Mouse (Mus musculus) forebrain, embryonic 11.5 days (tissue): ENCODE measurements around the gene Rabep2. TPM values are rescaled to one million over a fixed set of nuclear protein-coding genes. Genes with fewer than 3 reads are reported as not detected.

Source experiments
- ATAC-seq: fragments of 200-750 bp; cut with Nextera tagmentation; replicated peaks from 2 replicates; pipeline ENCODE4 v1.8.0; 2017; ENCODE audit warnings: moderate TSS enrichment; ENCODE audit not compliant: low FRiP score
- DNase-seq: peaks from one replicate; pipeline ENCODE4 v3.0.0-alpha.2; 2017; ENCODE audit warnings: low spot score
- H3K27ac ChIP-seq: fragments of 300-500 bp; sonication (generic); 2 replicates; pipeline ENCODE4 v1.5.1; 2014; ENCODE audit warnings: low read depth, low read length
- H3K27me3 ChIP-seq: fragments of 300-500 bp; sonication (generic); 2 replicates; pipeline ENCODE4 v1.6.1; 2014; ENCODE audit warnings: mild to moderate bottlenecking, low read length, mixed read lengths; ENCODE audit not compliant: control insufficient read depth, insufficient read depth
- H3K36me3 ChIP-seq: fragments of 300-500 bp; sonication (generic); 2 replicates; pipeline ENCODE4 v1.6.1; 2014; ENCODE audit warnings: mild to moderate bottlenecking, low read length, moderate library complexity, mixed read lengths; ENCODE audit not compliant: control insufficient read depth, insufficient read depth
- H3K4me1 ChIP-seq: fragments of 300-500 bp; sonication (generic); replicated peaks from 2 replicates; pipeline ENCODE4 v1.6.1; 2014; ENCODE audit warnings: low read length, mixed read lengths; ENCODE audit not compliant: control insufficient read depth, insufficient read depth
- H3K4me2 ChIP-seq: fragments of 300-500 bp; sonication (generic); 2 replicates; pipeline ENCODE4 v1.6.1; 2014; ENCODE audit warnings: low read depth, mild to moderate bottlenecking, low read length, moderate library complexity, mixed read lengths; ENCODE audit not compliant: severe bottlenecking
- H3K4me3 ChIP-seq: fragments of 300-500 bp; sonication (generic); 2 replicates; pipeline ENCODE4 v1.5.1; 2014; ENCODE audit warnings: low read depth, low read length
- H3K9ac ChIP-seq: fragments of 300-500 bp; sonication (generic); 2 replicates; pipeline ENCODE4 v1.6.1; 2014; ENCODE audit warnings: low read length
- H3K9me3 ChIP-seq: fragments of 300-500 bp; sonication (generic); 2 replicates; pipeline ENCODE4 v1.6.1; 2016; ENCODE audit warnings: low read length, mixed read lengths; ENCODE audit not compliant: control insufficient read depth
- WGBS: fragments of 180-500 bp; shearing (Covaris S2); extraction: QIAGEN DNeasy Blood & Tissue Kit; methylation state at CpG from one replicate; pipeline ENCODE4 v1.1.7; 2014; 5-methylcytosine and 5-hydroxymethylcytosine counted together
- polyA plus RNA-seq: library from polyadenylated mRNA; unstranded; fragments of >200 nt; fragmentation: Nextera tagmentation; extraction: Ambion mirVana; gene quantifications from 2 replicates; pipeline ENCODE4 v1.2.1, GENCODE M21; 2014

Gene Rabep2
- polyA plus RNA-seq, 1 experiment from 2014 or later = 24.8 TPM

- no peak overlapping the region for H3K4me2 ChIP-seq
- DNase-seq (no peak), ATAC-seq (no peak)
- H3K27ac ChIP-seq = no peak overlapping the region
- no peaks in the 10 kb centered on the region for H3K27me3 ChIP-seq
- H3K4me3 ChIP-seq = no peak overlapping the region
- H3K9me3 ChIP-seq = no peaks in the 10 kb centered on the region
- H3K36me3 ChIP-seq = no peaks in the 10 kb centered on the region
- no peak overlapping the region for H3K9ac ChIP-seq
- no peaks in the 10 kb centered on the region for H3K4me1 ChIP-seq
- 73% methylated on average over 2 of the region's 2 CpGs for WGBS
Observed at GRCm38 (mm10) chr7:126455242-126455641, 26.7 kb downstream of the Rabep2 start.

GRCm38 (mm10) chr7:126456382-126457266 is 28.1 kb downstream of the Rabep2 start:
- H3K4me1 ChIP-seq = no peaks in the 10 kb centered on the region
- WGBS = 87% methylated on average over 17 of the region's 17 CpGs

GRCm38 (mm10) chr7:126458225-126458624 is 29.7 kb downstream of the Rabep2 start:
- H3K36me3 ChIP-seq = no peaks in the 10 kb centered on the region
- no peaks in the 10 kb centered on the region for H3K27me3 ChIP-seq
- H3K4me3 ChIP-seq = no peak overlapping the region
- H3K4me1 ChIP-seq = no peaks in the 10 kb centered on the region
- no peaks in the 10 kb centered on the region for H3K9me3 ChIP-seq
- H3K9ac ChIP-seq = no peak overlapping the region
- no peak for ATAC-seq
- DNase-seq = no peak
- no peak overlapping the region for H3K4me2 ChIP-seq
- WGBS = 86% methylated on average over 5 of the region's 5 CpGs
- H3K27ac ChIP-seq = no peak overlapping the region

More at GRCm38 (mm10) chr7:126456382-126457266, 28.1 kb downstream of the Rabep2 start:
- no peak for ATAC-seq
- Histone ChIP-seq H3K27me3 (no peaks in the 10 kb centered on the region), H3K36me3 (no peaks in the 10 kb centered on the region), H3K9me3 (no peaks in the 10 kb centered on the region), H3K4me2 (no peak overlapping the region), H3K9ac (no peak overlapping the region), H3K4me3 (no peak overlapping the region), H3K27ac (no peak overlapping the region)
- no peak for DNase-seq

- Histone ChIP-seq H3K36me3 (no peaks in the 10 kb centered on the region), H3K27me3 (no peaks in the 10 kb centered on the region), H3K4me1 (no peaks in the 10 kb centered on the region), H3K4me2 (no peak overlapping the region), H3K4me3 (no peak overlapping the region), H3K27ac (no peak overlapping the region), H3K9ac (no peak overlapping the region), H3K9me3 (no peaks in the 10 kb centered on the region)
- ATAC-seq (no peak), DNase-seq (no peak)
- 85% methylated on average over 11 of the region's 11 CpGs for WGBS
Observed at GRCm38 (mm10) chr7:126458844-126459618, 30.5 kb downstream of the Rabep2 start.

DNA sequence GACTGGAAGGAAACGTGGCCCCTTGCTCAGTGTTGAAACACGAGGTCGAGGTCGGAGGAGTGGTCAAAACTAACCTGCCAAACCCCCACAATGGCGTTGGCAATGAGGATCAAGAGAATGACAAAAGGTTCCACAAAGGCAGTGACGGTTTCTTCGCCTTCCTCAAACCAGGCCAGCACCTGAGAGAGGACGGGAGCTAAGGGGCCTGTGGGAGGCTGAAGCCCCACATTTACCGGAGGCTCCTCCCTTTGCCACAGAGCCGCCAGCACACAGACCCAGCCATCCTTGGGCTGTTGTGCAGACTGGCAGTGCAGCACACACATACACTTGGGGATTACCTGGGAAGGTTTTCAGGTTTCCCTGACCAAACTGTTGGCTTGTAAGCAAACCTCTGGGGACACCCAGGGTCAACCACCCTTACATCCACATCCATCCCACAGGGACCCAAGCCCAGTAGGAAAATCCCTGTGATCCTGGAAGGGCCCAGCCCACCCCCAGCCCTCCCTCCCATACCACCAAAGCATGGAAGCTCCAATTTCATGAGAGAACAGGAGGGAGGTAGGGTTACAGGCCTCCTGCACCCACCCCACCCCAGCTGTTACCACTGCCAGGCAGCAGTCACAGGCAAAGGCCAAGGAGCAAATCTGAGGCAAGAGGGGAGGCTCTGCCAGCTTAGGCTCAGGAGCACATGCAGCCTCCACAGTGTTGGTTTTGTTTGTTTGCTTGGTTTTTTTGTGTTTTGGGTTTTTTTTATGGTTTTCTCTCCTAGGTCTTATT is 32.3 kb downstream of the Rabep2 start:
- Histone ChIP-seq H3K27me3 (no peaks in the 10 kb centered on the region), H3K4me3 (no peak overlapping the region), H3K9ac (no peak overlapping the region), H3K4me2 (no peak overlapping the region), H3K4me1 (no peaks in the 10 kb centered on the region), H3K9me3 (no peaks in the 10 kb centered on the region), H3K27ac (no peak overlapping the region), H3K36me3 (no peaks in the 10 kb centered on the region)
- DNase-seq (no peak), ATAC-seq (no peak)
- 58% methylated on average over 10 of the region's 10 CpGs for WGBS

- no peak for DNase-seq
- no peak for ATAC-seq
- no peaks in the 10 kb centered on the region for H3K27me3 ChIP-seq
- no peak overlapping the region for H3K4me3 ChIP-seq
- no peaks in the 10 kb centered on the region for H3K4me1 ChIP-seq
- no peak overlapping the region for H3K27ac ChIP-seq
- H3K9ac ChIP-seq = no peak overlapping the region
- no peaks in the 10 kb centered on the region for H3K9me3 ChIP-seq
- WGBS = 63% methylated on average over 3 of the region's 3 CpGs
- H3K4me2 ChIP-seq = no peak overlapping the region
- H3K36me3 ChIP-seq = no peaks in the 10 kb centered on the region
Observed at GRCm38 (mm10) chr7:126461626-126462025, 33.1 kb downstream of the Rabep2 start.

- Histone ChIP-seq H3K4me3 (no peak within 1 kb of the TSS), H3K27ac (no peak within 1 kb of the TSS), H3K9me3 (no peaks in the 10 kb centered on the region), H3K36me3 (no peaks in the 10 kb centered on the region; the same call in 1 of the 2 replicates), H3K4me2 (no peak within 1 kb of the TSS), H3K4me1 (no peaks in the 10 kb centered on the region), H3K27me3 (no peaks in the 10 kb centered on the region), H3K9ac (no peak within 1 kb of the TSS)
- ATAC-seq = no peak
- 49% methylated on average over 5 of the region's 5 CpGs for WGBS
- DNase-seq = no peak
Observed at GRCm38 (mm10) chr7:126463004-126463403, 34.4 kb downstream of the Rabep2 start, which contains the start of gene Atp2a1. TSS of gene Atp2a1 (minus strand) at chr7:126463108.

DNA sequence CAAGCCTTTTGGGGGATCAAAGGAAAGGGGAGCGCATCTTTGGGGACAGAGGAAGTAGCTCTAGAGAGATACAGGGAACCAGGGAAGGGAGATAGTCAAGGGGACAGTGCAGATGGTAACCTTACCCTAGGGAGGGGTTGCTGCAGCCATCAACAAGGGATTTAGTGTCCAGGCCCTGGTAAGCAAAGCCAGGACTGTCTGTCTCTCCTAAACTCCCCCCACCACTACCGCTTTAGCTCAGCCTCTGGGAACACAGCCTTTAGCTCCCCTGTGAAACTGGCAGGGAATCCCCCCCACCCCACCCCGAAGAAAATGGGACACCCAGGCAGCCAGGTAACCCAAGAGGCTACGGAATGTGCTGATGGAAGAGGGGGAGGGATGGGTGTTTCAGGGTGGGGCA is 35.0 kb downstream of the Rabep2 start:
- WGBS = 66% methylated on average over 4 of the region's 4 CpGs
- H3K9me3 ChIP-seq = no peaks in the 10 kb centered on the region
- peaks cover 2% of the 10 kb centered on the region; the same call in 1 of the 2 replicates for H3K36me3 ChIP-seq
- H3K4me1 ChIP-seq = no peaks in the 10 kb centered on the region
- no peak overlapping the region for H3K4me3 ChIP-seq
- no peak overlapping the region for H3K4me2 ChIP-seq
- no peak overlapping the region for H3K27ac ChIP-seq
- H3K9ac ChIP-seq = no peak overlapping the region
- DNase-seq (no peak), ATAC-seq (no peak)
- no peaks in the 10 kb centered on the region for H3K27me3 ChIP-seq
